Mouse (Mus musculus): ENCODE results near the gene Gm13090.

- TF ChIP-seq POLR2A (IDR thresholded peaks at IDR 0.05; ENCODE audit: insufficient read depth, low read depth, low read length) (no peak), EP300 (IDR thresholded peaks at IDR 0.05; ENCODE audit: insufficient read depth, low read depth, low read length) (no peak)
Measured at GRCm38 (mm10) chr4:151139053-151139840, 49.9 kb downstream of the Gm13090 start.
